Comparison of ENCODE assay signal across 7 mouse cellular contexts in the genomic region with DNA sequence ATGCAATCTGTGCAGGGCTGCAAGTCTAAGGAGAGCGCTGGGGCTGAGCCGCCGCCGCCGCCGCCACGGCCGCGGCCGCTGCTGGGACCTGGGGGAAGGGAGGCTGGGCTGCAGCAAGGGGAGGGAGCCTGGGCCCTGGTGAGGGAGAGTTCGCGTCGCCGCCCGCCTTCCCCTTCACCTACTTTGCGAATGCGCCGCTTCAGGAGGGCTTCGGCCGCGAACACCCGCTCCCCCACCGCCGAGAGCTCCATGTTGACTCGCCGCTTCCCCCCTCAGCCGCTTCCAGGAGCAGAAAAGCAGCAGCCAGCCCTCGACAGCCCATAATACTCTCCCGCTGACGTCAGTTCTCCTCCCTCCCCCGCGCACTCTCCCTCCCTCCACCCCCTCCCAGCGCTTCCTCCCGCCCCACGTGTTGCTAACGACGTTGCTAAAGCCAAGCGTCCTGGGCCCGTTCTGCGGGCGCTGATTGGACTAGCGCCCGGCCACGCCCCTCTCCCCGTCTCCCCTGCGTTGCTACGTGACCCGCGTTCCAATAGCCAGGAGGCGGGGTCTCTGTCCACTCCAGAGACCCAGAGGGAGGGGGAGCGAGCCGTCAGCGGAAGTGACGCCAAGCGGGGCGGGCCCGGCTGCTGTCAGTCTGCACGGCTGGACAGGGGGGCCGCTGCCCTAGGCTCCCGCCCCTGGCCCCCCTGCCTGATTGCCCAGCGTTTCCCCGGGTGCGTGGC. TPM values are rescaled to one million over a fixed set of nuclear protein-coding genes. Genes with fewer than 3 reads are reported as not detected.
DNase-seq lines count a peak whose midpoint lies in the region; ATAC-seq lines count a peak whose summit lies in the region.

A gene (minus strand): TSS at position 370 of the 725 bp plus-strand sequence.

- H3K9ac ChIP-seq in intestine, embryonic 15.5 days = peak within 1 kb of the TSS; percentile 82

- H3K4me3 ChIP-seq in intestine, embryonic 15.5 days (replicated peaks) = peak within 1 kb of the TSS; percentile 69
- peak within 1 kb of the TSS; percentile 86 for H3K4me3 ChIP-seq in midbrain, embryonic 10.5 days

- WGBS in intestine, embryonic 15.5 days = under 1% methylated on average over 63 of the region's 63 CpGs
- under 1% methylated on average over 55 of the region's 63 CpGs for WGBS in midbrain, embryonic 10.5 days

- peak within 1 kb of the TSS; percentile 97 for H3K4me2 ChIP-seq in intestine, embryonic 15.5 days (replicated peaks)

- no peaks in the 10 kb centered on the region for H3K9me3 ChIP-seq in intestine, embryonic 15.5 days
- H3K9me3 ChIP-seq in midbrain, embryonic 10.5 days (replicated peaks) = no peaks in the 10 kb centered on the region

- intact Hi-C loops in left cerebral cortex, postnatal 25 days (cut with DNase I) = no loop called here

- peak within 1 kb of the TSS; percentile 77 for H3K27ac ChIP-seq in intestine, embryonic 15.5 days
- peak within 1 kb of the TSS; percentile 95 for H3K27ac ChIP-seq in midbrain, embryonic 10.5 days (replicated peaks)

- 0 out of 2 replicates have a peak, but pooled peaks cover 8% of the 10 kb centered on the region for H3K36me3 ChIP-seq in intestine, embryonic 15.5 days
- peaks cover 10% of the 10 kb centered on the region for H3K36me3 ChIP-seq in midbrain, embryonic 10.5 days

- peaks cover 70% of the 10 kb centered on the region for H3K4me1 ChIP-seq in intestine, embryonic 15.5 days (replicated peaks)
- H3K4me1 ChIP-seq in midbrain, embryonic 10.5 days = peaks cover 89% of the 10 kb centered on the region

- peak; percentile 96 for ATAC-seq in intestine, embryonic 15.5 days

- DNase-seq in adrenal gland, adult 18-20 months (ENCODE audit: low spot score in 2 of 2) = peak; percentile 98
- DNase-seq in embryo, embryonic 11 days = peak; percentile 100
- peak; percentile 100 for DNase-seq in gastrocnemius, postnatal 25 days
- DNase-seq in left cerebral cortex, postnatal 25 days (ENCODE audit: low spot score in 2 of 2) = peak; percentile 99 to 100
- peak; percentile 100 for DNase-seq in midbrain, embryonic 10.5 days (ENCODE audit: low spot score)
- peak; percentile 99 for DNase-seq in right cerebral cortex, postnatal 4 days

- H3K27me3 ChIP-seq in intestine, embryonic 15.5 days (replicated peaks) = peaks cover 71% of the 10 kb centered on the region
- peaks cover 92% of the 10 kb centered on the region for H3K27me3 ChIP-seq in midbrain, embryonic 10.5 days (ENCODE audit: low read depth, poor library complexity, severe bottlenecking)

RNA-seq across cellular contexts. Expression of the gene that starts here (rescaled TPM):
- total RNA-seq in adrenal gland, adult 18-20 months (2021) = 10 to 100 TPM; 12.2 to 16.7 TPM
- 1 to 10 TPM; 1.4 to 1.8 TPM for total RNA-seq in gastrocnemius, postnatal 25 days (2021)
- 7.4 and 7.9 TPM in 2 replicates for polyA plus RNA-seq in intestine, embryonic 15.5 days (2015; fragmentation: Nextera tagmentation; extraction: Ambion mirVana)
- 10 to 100 TPM; 12.9 to 17.7 TPM for total RNA-seq in left cerebral cortex, postnatal 25 days (2021)
- 13.5 and 15.0 TPM in 2 replicates for polyA plus RNA-seq in midbrain, embryonic 10.5 days (2016; fragmentation: Nextera tagmentation; extraction: Ambion mirVana)

Comparison
In these comparisons a context has a peak if more than half of its experiments do, and no peak if none do; other contexts are left out.
1. Peak in every context shown above with its lines: DNase-seq, ATAC-seq, H3K4me3 ChIP-seq and H3K27ac ChIP-seq.
2. RNA of the gene that starts here (total RNA-seq): 12.9 to 17.7 TPM in left cerebral cortex, postnatal 25 days and 12.2 to 16.7 TPM in adrenal gland, adult 18-20 months; 1.4 to 1.8 TPM in gastrocnemius, postnatal 25 days; every median in the first group is over 4 times any median in the second.